Mouse (Mus musculus): ENCODE data around the gene Inpp5k. TPM values are rescaled to one million over a fixed set of nuclear protein-coding genes. Genes with fewer than 3 reads are reported as not detected.

Inpp5k gene
- 7.5 and 8.9 TPM in 2 replicates for polyA plus RNA-seq (2012)

GRCm38 (mm10) chr11:75630645-75631229 lies at the start of gene Inpp5k:
Inpp5k (plus strand) TSS chr11:75630988.
- no peaks in the 10 kb centered on the region for H3K9me3 ChIP-seq (ENCODE audit: control insufficient read depth, low read length)
- TF ChIP-seq GATA1 (IDR thresholded peaks at IDR 0.05; ENCODE audit: low read length) = no peak
- no peak for TF ChIP-seq TAL1 (IDR thresholded peaks at IDR 0.05; ENCODE audit: low read length)
- H3K36me3 ChIP-seq (ENCODE audit: control insufficient read depth) = peaks cover 59% of the 10 kb centered on the region
- peak within 1 kb of the TSS; percentile 70 for H3K4me3 ChIP-seq (replicated peaks)
- H3K4me1 ChIP-seq (ENCODE audit: control insufficient read depth) = peaks cover 33% of the 10 kb centered on the region
- H3K27me3 ChIP-seq (ENCODE audit: control insufficient read depth) = no peaks in the 10 kb centered on the region

DNA sequence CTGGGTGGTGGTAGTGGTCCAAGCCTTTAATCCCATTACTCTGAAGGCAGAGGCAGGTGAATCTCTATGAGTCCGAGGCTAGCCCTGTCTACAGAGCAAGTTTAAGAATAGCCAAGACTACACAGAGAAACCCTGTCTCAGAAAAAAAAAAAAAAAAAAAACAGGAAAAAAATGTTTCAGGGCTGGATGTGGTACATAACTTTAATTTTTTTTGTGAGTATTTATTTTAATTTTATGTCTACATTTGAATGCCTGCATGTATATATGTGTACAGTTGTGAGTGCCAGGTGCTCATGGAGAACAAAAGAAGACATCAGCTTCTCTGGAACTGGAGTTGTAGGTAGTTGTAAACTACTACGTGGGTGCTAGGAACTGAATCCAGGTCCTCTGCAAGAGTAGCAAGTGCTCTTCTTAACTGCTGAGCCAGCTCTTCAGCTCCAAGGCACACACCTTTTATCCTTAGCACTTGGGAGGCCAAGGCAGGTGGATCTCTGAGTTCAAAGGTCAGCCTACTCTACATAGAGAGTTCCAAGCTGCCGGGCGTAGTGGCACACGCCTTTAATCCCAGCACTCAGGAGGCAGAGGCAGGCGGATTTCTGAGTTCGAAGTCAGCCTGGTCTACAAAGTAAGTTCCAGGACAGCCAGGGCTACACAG lies 49.2 kb upstream of the Inpp5k start:
- Histone ChIP-seq H3K27me3 (ENCODE audit: control insufficient read depth) (no peaks in the 10 kb centered on the region), H3K9me3 (ENCODE audit: control insufficient read depth, low read length) (no peaks in the 10 kb centered on the region), H3K4me1 (ENCODE audit: control insufficient read depth) (no peaks in the 10 kb centered on the region), H3K36me3 (ENCODE audit: control insufficient read depth) (no peaks in the 10 kb centered on the region), H3K4me3 (replicated peaks) (no peak overlapping the region)
- TF ChIP-seq GATA1 (IDR thresholded peaks at IDR 0.05; ENCODE audit: low read length) (no peak), TAL1 (IDR thresholded peaks at IDR 0.05; ENCODE audit: low read length) (no peak)

GRCm38 (mm10) chr11:75583521-75583920 lies 47.3 kb upstream of the Inpp5k start:
- H3K4me3 ChIP-seq (replicated peaks) = no peak overlapping the region

DNA sequence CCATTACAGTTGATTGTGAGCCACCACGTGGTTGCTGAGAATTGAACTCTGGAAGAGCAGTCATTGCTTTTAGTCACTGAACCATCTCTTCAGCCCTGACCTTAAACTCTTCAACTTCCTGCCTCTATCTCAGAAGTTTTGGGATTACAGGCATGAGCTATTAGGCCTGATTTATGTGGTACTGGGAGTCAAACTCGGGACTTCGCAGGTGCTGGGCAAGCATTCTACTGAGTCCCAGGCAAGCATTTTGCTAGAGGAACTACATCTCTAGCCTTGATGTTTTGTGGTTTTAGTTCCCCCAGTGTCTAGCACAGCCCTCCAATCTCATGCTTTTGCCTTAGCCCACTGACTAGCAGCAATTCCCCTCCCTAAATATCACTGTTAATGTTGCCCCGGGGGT lies 45.7 kb upstream of the Inpp5k start:
- Histone ChIP-seq H3K4me1 (ENCODE audit: control insufficient read depth) (peaks cover 28% of the 10 kb centered on the region), H3K36me3 (ENCODE audit: control insufficient read depth) (peaks cover under 1% of the 10 kb centered on the region), H3K4me3 (replicated peaks) (no peak overlapping the region), H3K27me3 (ENCODE audit: control insufficient read depth) (no peaks in the 10 kb centered on the region), H3K9me3 (ENCODE audit: control insufficient read depth, low read length) (no peaks in the 10 kb centered on the region)
- TF ChIP-seq TAL1 (IDR thresholded peaks at IDR 0.05; ENCODE audit: low read length) = no peak
- no peak for TF ChIP-seq GATA1 (IDR thresholded peaks at IDR 0.05; ENCODE audit: low read length)

More at GRCm38 (mm10) chr11:75583521-75583920, 47.3 kb upstream of the Inpp5k start:
- no peak for TF ChIP-seq GATA1 (IDR thresholded peaks at IDR 0.05; ENCODE audit: low read length)
- TF ChIP-seq TAL1 (IDR thresholded peaks at IDR 0.05; ENCODE audit: low read length) = no peak
- Histone ChIP-seq H3K27me3 (ENCODE audit: control insufficient read depth) (no peaks in the 10 kb centered on the region), H3K4me1 (ENCODE audit: control insufficient read depth) (peaks cover 14% of the 10 kb centered on the region), H3K9me3 (ENCODE audit: control insufficient read depth, low read length) (no peaks in the 10 kb centered on the region), H3K36me3 (ENCODE audit: control insufficient read depth) (no peaks in the 10 kb centered on the region)

- TF ChIP-seq TAL1 (IDR thresholded peaks at IDR 0.05; ENCODE audit: low read length) = no peak
- TF ChIP-seq GATA1 (IDR thresholded peaks at IDR 0.05; ENCODE audit: low read length) = no peak
- Histone ChIP-seq H3K36me3 (ENCODE audit: control insufficient read depth) (peaks cover 4% of the 10 kb centered on the region), H3K9me3 (ENCODE audit: control insufficient read depth, low read length) (no peaks in the 10 kb centered on the region), H3K4me3 (replicated peaks) (no peak overlapping the region), H3K27me3 (ENCODE audit: control insufficient read depth) (no peaks in the 10 kb centered on the region), H3K4me1 (ENCODE audit: control insufficient read depth) (peaks cover 30% of the 10 kb centered on the region)
Measured at GRCm38 (mm10) chr11:75585978-75586377, 44.8 kb upstream of the Inpp5k start.

DNA sequence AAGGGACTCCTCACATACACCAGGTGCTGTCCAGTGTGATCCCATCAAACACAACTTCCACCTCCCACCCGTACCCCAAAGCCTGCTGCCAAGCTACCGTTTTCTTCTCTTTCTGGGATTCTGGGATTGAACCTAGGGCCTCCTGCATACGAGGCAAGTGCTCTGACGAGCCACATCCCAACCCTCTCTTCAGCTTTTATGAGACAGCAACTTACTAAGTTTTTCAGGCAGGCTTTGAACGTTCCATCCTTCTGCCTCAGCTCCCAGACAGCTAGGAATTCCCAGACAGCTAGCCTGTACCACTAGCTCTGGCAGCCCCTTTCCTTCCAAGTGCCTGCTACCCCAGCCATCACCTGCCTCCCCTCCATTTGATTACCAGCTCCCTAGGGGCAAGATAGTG lies 43.8 kb upstream of the Inpp5k start:
- no peaks in the 10 kb centered on the region for H3K9me3 ChIP-seq (ENCODE audit: control insufficient read depth, low read length)
- no peak for TF ChIP-seq TAL1 (IDR thresholded peaks at IDR 0.05; ENCODE audit: low read length)
- no peak overlapping the region for H3K4me3 ChIP-seq (replicated peaks)
- H3K36me3 ChIP-seq (ENCODE audit: control insufficient read depth) = peaks cover 12% of the 10 kb centered on the region
- no peaks in the 10 kb centered on the region for H3K27me3 ChIP-seq (ENCODE audit: control insufficient read depth)
- peaks cover 30% of the 10 kb centered on the region for H3K4me1 ChIP-seq (ENCODE audit: control insufficient read depth)

DNA sequence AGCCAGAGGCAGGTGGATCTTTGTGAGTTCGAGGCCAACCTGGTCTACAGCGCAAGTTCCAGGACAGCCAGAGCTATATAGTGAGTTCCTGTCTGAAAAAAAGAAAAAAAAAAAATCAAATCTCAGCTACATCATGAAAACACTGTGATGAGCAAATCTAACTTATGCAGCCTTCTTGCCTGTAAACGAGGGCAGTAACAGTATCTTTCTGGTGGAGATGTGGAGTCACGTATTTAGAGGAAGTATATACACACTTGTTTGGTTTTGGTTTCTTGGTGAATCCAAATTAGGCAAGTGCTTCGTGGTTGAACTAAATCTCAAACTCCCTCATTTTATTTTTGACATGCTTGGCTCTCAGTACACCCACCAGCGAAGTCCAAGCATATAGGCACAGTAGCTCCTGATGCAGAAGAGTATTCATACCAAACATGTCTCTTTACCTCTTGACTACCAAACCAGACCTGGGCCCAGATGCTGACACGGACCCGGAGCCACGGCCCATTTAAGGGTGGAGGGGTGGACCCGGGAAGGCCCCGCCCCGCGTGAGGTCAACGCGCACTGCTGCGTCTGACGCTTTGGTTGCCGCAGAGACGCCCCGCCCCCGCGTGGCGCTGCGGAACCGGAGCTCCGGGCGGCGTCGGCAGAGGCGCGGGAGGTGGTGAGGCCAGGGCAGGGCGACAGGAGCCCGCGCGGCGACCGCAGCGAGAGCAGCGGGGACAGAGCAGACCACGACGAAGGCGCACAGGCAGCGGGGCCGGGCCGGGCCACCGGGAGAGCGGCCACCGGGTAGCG lies 43.1 kb upstream of the Inpp5k start, which contains the start of gene Pitpna:
Gene Pitpna (plus strand): TSS at position 605 of the 792 bp plus-strand sequence.
- H3K9me3 ChIP-seq (ENCODE audit: control insufficient read depth, low read length) = no peaks in the 10 kb centered on the region
- peak within 1 kb of the TSS; percentile 96 for H3K4me3 ChIP-seq (replicated peaks)
- H3K4me1 ChIP-seq (ENCODE audit: control insufficient read depth) = peaks cover 30% of the 10 kb centered on the region
- TF ChIP-seq GATA1 (IDR thresholded peaks at IDR 0.05; ENCODE audit: low read length) (no peak), TAL1 (IDR thresholded peaks at IDR 0.05; ENCODE audit: low read length) (no peak)
- peaks cover 20% of the 10 kb centered on the region for H3K36me3 ChIP-seq (ENCODE audit: control insufficient read depth)
- no peaks in the 10 kb centered on the region for H3K27me3 ChIP-seq (ENCODE audit: control insufficient read depth)

- Histone ChIP-seq H3K36me3 (ENCODE audit: control insufficient read depth) (peaks cover 27% of the 10 kb centered on the region), H3K4me1 (ENCODE audit: control insufficient read depth) (peaks cover 30% of the 10 kb centered on the region), H3K4me3 (replicated peaks) (peak overlapping the region; percentile 96), H3K9me3 (ENCODE audit: control insufficient read depth, low read length) (no peaks in the 10 kb centered on the region), H3K27me3 (ENCODE audit: control insufficient read depth) (no peaks in the 10 kb centered on the region)
- TF ChIP-seq TAL1 (IDR thresholded peaks at IDR 0.05; ENCODE audit: low read length) (no peak), GATA1 (IDR thresholded peaks at IDR 0.05; ENCODE audit: low read length) (no peak)
Measured at GRCm38 (mm10) chr11:75588285-75588941, 42.4 kb upstream of the Inpp5k start.

GRCm38 (mm10) chr11:75592612-75593011 lies 38.2 kb upstream of the Inpp5k start:
- H3K4me3 ChIP-seq (replicated peaks) = no peak overlapping the region
- no peak for TF ChIP-seq TAL1 (IDR thresholded peaks at IDR 0.05; ENCODE audit: low read length)
- H3K36me3 ChIP-seq (ENCODE audit: control insufficient read depth) = peaks cover 65% of the 10 kb centered on the region
- no peaks in the 10 kb centered on the region for H3K27me3 ChIP-seq (ENCODE audit: control insufficient read depth)
- H3K9me3 ChIP-seq (ENCODE audit: control insufficient read depth, low read length) = no peaks in the 10 kb centered on the region
- H3K4me1 ChIP-seq (ENCODE audit: control insufficient read depth) = peaks cover 36% of the 10 kb centered on the region

All from erythroblast, embryonic 14.5 days (primary cell).